Mouse (Mus musculus): Measurements from ENCODE around the gene Cacna2d3.

The Cacna2d3 gene

DNA sequence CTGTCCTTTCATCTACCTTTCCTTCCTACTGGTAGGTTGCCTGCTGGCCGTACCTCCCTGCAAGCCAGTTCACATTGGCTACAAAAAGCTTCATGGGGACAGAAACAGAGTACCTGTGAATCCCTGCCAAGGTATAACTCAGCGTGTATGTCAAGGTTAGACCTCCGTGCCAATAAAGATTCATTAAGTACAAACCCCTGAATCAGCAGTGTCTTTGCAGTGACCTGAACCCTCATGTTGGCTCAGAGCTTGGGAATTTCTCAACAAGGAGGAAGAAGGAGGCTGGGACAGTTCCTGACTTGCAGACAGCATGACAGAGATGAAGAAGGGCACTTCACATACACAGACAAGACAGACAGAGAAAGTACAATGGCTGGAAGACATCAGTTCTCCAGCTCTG is 225.1 kb downstream of the Cacna2d3 start:
- 91% methylated on average over 3 of the region's 3 CpGs for WGBS

DNA sequence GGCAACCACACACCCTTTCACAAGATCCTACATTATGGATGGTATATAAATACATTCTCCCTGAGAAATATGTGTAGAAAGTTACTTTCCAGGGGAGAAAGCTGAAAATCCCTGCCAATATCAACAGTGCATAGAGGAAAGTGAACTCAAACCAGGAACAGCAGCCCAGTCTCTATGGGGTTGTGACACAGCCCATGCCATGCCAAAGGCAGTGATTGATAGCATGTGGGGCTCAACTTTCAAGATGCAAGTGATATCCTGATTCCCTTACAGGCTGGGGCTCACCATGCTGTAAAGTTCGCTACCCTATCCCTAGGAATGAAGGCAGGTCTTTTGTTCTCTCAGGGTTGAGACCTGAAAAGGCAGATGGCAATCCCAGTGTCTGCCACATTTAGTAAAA is 229.9 kb downstream of the Cacna2d3 start:
- WGBS = 90% methylated on average over 1 of the region's 1 CpGs

DNA sequence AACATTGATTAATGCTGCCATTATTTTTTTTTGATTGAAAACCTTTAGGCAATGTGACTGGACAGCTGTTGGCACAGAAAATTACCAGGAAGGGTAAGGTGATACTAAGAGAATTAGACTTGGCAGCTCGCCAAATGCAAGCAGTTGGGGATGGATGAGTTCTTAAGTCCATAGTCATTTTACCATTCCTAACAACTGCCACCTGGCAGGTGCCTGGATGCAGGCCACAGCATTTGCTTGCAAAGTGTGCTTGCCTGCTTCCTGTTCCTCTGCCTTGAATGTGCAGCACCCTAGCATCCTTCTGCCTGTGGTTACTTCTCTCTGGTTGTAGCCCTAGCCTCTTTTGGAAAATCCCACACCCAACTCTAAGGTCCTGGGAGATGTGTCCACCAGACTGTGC is 236.2 kb downstream of the Cacna2d3 start:
- WGBS = 50% methylated on average over 1 of the region's 1 CpGs

DNA sequence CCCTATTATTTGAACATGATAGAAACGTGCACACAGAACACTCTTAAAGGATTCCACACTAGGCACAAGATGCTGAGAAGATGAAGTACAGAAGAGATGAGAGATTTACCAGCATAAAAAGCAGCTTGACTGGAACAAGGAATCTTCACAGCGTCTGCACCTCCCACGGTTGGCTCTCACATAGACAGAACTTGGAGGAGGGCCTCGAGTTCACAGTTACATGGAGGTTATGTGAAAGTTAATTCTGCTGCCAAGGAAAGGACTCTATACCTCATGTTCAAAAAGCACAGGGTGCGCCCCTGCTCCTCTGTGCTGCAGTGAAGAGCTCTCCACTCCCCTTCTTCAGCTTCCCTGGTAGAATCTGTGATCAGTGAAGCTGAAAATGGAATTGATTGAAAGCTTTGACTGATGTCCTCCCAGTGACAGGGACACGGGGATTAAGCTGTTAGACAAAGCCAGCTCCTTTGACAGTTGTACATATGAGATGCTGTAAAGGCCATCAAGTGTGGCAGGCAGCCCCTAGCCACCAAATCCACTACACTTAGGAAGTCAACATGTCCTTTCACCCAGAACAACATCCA is 243.2 kb downstream of the Cacna2d3 start:
- WGBS = 39% methylated on average over 6 of the region's 6 CpGs

DNA sequence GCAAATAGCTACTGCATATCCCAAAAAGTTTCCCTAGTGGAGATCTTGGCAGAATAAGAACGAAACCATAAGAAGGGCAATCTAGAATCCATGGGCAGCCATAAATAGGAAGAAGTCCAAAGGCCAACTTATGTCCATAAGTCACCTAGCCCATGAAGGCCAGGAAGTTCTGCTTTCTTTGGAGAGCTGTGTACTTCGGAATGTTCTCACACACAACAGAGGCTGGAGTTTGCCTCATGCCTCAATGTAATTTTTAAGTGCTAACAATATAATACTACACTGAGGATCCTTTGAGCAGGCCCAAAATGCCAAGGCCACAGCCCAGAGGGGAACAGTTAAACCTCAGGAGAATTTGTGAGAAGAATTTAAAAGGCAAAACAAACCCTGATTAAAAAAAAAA is 257.4 kb downstream of the Cacna2d3 start:
- WGBS = 90% methylated on average over 2 of the region's 2 CpGs

DNA sequence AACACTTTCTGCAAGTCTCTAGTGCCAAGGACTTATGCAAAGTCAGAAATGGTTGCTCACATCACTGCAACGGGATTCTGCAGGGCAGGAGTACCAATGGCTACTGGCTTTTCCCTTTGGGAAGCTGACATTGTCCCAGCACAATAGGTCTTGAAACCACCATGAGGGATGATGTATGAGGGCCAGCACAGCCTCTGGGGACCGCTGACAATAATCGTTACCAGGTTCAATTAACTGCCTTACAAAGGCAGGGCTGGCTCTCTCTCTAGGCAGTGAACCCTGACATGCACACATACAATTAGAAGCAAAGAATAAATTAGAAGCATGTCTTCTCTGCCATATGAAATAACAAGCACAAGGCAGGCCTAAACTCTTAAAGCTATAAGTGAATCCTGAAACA is 272.5 kb downstream of the Cacna2d3 start:
- 75% methylated on average over 3 of the region's 3 CpGs for WGBS

DNA sequence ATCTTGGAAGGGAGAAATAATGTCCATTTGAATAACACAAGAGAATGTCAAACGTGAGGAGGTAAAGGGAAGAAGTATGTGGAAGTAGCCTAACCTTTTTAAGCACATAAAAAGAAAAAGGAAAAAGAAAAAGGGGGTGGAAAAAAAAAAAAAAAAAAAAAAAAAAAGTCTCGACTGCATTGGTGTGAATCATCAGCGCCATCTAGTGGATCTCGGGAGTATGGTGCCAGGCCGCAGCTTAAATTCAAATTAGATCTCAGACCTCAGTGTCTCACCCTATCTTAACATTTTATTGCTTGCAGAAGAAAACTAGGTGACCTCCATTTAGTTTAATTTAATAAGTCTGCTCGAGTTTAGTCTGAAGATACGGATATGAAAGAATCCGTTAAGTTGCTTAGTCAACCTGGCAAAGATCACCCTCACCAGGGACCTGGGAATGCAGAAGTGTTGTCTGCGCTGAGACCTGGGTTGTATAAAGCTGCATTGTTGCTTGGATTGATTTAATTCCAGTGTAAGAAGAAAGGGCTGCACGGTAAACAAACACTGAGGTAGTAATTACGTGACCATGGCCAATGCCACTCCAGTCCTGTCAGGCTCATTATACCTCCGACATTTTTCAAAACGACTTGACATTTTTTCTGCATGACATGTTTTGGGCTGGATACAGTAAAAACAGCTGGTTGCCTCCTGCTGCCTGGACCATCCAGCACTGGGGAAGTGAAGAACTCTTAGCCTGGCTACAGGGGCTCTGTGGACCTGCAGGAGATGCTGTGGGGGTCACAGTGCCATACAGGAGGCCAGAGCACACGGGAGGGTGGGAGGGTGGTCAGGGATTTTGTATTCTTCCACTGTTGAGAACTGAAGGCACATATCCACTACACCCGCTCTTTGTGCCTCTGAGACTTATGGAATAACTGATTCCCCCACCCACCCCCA is 278.3 kb downstream of the Cacna2d3 start:
- WGBS = 25% methylated on average over 15 of the region's 15 CpGs

DNA sequence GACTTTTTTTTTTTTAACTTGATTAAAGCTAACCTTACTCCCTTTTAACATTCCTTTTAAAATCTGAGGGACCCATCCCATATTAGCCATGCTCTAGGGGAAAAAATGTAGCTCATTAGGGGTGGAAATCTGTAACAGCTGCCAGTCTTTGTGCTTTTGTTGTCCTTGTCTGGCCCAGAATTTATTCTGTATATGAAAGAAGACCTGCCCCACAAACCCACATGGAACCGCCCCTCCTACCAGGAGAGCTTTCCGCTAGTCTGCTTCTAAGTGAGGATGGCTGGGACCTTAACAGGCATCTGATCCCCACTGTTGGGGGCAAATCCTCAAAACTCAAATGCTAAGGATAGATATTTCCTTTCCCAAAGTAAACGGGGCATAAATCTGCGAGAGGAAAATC is 279.2 kb downstream of the Cacna2d3 start:
- 33% methylated on average over 4 of the region's 4 CpGs for WGBS

DNA sequence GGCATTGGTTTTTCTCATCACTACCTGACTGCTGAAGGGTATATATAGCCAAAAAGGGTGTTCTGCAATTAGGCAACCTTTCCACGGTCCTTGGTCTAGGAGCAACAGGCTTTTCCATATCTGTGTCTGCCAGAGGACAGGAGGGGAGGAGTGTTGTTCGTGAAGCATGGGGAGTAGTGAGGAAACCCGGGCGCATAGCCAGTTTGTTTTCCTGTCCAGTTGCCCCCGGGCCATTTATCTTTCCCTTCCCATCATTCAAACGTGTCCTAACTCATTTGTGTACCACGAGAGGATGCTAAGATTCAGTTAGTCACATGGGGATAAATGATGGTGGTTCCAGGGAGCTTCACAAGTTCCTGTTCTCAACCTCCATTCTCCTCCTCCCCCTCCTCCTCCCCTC is 283.0 kb downstream of the Cacna2d3 start:
- 62% methylated on average over 7 of the region's 7 CpGs for WGBS

DNA sequence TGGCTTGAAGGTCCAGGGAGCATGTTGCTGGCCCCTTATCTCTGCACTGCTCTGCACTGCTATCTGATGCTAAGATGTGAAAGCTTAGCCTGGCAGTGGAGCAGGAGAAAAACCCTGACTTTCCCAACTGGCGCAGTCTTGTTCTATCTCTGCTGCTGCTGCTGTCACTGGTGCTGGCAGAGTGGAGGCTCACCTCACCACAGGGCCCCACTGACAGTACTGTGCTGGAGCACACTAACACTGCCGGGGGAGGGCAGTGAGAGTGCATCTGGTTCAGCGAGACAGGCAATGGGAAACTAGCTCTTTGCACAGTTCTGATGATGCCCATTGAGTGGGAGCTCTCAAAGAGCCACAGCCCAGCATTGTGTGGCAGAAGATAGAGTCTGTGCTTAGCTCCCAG is 283.4 kb downstream of the Cacna2d3 start:
- 52% methylated on average over 3 of the region's 3 CpGs for WGBS

DNA sequence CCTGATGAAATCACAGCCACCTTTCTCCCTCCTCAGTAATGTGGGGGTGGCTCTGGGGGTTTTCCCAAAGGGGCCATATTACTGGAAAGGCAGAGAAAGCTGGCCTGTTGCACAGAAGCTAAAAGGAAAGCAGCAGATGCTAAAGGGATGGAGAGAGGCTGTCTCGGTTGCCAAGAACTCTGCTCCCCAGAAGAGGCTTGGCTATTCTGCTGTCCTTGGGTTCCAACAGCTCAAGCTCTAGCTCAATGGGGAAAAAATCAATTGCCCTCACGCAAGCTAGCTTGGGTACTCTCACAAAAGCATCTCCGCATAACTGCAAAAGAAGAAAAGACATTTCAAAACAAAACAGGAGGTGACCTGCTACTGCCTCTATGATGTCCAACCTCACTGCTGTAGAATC is 287.9 kb downstream of the Cacna2d3 start:
- WGBS = 84% methylated on average over 3 of the region's 3 CpGs

DNA sequence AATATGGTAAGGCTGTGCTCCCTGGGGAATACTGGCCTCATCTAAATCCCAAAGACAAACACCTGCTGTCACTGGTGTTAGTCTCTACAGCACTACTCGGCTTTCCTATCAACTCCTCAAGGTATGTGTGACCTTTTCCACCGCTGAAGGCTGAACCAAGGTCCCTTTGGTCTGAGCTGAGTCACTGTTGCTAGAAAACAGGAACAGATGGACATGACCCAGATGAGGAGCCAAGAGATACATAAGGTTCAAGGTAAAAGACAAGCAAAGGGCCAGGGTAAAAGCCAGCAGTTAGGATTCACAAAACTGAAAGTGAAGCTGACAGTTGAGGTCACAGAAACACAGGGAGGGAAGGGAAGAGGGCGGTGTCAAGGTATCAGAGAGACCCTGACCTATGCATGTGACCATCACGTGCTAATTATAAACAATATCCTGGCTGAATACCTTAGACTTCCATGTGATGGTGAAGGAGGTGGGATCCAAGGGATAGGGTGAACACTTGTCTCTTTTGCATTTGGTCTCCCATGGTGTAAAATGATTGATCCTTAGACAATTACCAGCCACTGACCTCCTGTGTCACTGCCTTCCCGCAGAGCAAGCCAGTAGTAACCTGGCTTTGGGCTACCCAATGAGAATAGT is 288.5 kb downstream of the Cacna2d3 start:
- whole genome bisulfite sequencing = 73% methylated on average over 5 of the region's 5 CpGs

DNA sequence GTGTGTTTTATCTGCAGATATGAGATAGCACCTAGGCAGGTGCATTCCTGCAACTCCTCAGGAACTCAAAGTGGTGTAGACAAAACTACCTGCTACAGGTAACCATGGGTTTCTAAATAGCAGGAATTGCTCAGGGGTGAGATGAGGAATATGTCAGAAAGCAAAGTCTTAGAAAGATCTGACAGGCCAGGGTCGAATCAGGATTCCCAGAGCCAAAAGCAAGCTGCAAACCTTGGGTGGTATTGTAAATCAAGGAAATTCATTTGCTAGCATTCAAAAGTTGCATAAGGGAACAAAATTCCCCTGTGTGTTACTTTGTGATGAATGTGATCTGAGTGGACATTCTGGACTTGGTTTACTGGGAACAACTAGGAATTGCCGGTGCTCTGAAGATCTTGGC is 291.9 kb downstream of the Cacna2d3 start:
- WGBS = 72% methylated on average over 2 of the region's 2 CpGs

DNA sequence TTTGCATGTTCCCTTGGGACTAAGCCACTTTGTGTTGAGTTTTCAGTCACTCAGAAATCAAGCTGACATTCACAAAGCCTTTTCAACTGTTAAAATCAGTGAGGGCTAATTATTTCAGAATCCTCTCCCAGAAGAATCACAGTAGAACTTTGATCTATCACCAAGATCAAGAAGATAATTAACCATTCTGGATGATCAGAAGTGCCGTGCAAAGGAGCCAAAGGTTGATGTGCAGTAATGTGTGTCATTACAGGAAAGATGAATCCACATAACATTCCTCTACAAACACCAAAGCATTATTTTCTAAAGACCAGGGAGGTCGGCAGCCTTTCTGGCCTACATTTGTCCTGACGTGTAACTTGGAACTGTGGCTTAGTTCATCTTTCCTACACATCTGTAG is 296.0 kb downstream of the Cacna2d3 start:
- WGBS = 70% methylated on average over 3 of the region's 3 CpGs

DNA sequence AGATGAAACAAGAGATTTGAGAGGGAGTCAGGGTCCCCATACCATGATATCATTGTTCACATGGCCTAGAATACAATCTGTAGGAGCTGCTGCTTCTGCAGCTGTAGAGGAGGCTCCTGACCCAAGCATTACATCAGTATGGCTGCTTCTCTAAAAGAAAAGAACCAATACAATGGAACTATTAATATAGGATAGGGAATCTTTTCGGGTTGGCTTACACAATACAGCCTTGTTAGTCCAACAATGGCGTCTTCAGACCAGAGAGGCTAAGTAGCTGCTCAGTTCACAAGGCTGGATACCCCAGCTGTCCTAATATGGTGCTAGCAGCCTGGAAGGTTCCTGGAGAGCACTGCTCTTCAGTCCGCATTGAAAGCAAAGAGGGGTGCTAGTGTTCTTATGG is 296.5 kb downstream of the Cacna2d3 start:
- WGBS = 74% methylated on average over 3 of the region's 3 CpGs

DNA sequence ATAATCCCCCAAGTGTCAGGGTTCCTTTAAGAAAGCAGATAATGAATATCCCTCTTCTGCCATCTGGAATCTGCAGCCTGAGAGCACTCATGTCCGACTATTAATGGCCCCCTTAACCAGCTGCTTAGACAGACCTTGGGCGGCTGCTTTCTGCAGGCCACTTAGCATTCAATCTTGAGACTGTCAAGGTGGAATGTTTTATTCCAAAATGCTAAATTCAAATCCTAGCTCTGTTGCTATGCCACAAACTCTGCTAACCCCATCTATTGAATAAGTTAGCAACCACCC is 315.8 kb downstream of the Cacna2d3 start:
- 71% methylated on average over 2 of the region's 2 CpGs for WGBS

DNA sequence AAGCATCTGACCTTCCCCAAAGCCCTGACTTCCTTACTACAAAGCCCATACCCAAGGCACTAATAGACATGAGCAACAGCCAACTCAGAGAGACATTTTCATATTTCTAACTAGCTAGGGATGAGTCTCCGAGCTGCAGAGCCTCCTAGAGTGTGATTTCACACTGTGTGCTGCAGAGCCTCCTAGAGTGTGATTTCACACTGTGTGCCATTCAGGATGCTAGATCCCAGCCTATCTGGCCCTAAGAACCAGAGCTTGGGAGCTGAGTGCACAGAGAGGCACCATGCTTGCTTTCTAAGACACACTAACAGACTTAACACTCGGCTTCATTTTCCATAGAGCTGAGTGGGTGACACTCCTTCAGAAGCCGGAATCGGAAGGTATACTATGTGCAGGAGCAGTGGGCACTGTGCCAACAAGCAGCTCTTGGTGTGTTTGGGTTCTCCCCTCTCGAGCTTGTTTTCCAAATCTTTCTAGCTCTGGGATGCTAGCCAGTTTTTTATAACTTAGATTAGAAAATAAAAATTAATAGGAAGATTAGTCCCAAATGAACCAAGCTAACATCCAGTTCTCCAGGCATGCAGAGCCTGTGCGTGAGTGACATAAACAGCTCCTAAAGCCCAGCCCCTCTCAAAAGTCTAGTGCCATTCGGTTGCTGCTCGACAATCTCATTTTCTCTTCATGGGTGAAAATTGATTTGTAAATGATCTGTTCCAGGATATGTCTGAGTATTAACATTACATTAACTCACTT is 316.4 kb downstream of the Cacna2d3 start:
- WGBS = 48% methylated on average over 8 of the region's 8 CpGs

DNA sequence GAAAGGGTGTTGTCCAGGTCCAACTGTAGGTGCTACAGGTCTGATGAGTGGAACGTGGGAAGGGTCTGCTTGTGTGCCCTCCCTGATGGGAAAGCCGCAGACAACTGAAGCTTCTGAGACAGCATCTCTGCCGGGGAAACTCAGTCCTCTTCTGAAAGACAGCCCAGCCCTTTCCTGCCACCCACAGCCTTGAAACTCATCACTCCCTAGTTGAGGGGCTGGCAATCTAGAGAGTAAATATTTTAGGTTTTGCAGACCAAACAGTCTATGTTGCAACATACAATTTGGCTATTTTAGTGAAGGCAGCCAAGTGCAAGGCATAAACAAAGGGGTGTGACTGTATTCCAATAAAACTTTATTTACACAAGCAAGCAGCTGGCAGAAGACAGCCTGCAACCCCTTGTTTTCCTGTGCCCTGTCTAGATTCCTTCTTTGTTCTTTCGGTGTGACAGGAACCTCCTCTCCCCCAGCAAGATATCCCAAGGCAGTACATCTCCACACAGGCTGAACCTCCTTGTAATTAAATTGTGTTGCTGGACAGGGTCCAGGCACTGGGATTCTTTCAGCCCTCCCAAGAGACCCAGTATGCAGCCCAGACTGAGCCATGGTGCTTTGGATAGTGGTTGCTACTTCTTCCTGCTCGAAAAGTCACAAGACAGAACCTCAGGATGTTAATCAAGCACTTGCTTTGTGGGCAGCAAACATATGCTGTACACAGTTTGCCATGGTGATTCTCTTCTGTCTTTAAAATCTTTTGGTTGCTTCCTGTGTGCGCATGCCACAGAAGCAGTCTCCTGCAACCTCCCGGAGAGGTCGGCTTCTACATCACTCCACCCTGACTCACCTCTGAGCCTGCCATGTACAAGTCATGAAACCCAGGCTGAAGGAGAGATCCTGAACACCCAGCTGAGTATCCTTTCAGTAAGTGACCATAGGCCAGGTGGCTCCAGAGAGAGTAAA is 317.5 kb downstream of the Cacna2d3 start:
- WGBS = 62% methylated on average over 8 of the region's 8 CpGs

DNA sequence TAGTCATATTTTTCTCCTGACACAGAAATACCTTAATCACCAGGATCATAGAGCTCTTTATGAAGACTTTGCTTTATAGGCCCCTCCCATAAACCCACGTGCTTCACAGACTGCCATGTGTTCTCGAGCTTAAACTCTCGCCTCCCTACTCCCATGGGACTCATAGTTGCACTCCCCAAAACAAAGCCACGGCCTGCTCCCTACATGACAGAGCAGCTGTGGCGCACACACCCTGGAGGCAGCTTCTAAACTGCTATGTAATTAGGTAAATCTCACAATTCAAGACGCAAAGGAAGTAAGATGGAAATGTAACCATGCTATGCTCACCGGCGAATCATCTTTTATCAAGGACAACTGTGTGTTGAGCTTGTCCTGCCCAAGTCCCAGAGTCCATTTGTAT is 319.2 kb downstream of the Cacna2d3 start:
- 71% methylated on average over 8 of the region's 8 CpGs for WGBS

DNA sequence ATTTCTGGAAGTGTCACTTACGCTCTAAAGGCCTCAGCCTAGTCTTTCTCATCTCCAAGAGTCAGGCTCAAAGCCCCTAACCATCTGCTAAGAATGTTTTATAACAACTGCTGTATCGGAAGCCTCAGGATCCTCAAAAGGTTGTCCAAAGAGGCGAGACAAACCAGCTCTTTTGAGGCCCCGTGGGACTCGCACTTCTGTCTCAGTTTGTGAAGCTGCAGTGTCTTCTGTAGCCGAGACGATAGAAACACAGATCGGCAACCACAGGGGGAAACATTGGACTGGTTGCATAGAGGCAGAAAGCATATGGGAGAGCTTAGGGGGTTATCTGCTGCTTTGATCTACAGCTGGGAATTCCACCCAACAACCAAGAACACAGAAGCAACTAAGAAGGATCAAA is 327.9 kb downstream of the Cacna2d3 start:
- 84% methylated on average over 8 of the region's 8 CpGs for WGBS

DNA sequence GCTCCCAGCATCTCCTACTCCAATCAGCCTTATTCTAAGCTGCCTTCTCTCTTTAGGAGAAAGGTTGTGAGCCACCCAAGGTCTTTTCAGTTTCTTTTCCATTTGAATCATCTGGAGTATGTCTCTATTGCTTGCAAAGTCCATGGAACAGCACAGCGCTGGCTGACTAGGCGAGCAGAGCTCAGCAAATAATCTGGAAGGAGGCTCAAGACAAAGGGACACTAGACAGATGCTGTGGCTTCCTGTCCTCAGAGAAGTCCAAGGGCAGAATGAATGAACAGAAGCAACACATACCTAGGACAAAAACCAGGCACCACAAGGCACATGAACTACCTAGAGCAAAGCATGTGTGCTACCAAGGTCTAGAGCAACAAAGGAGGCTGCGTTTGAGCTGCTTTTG is 328.8 kb downstream of the Cacna2d3 start:
- 93% methylated on average over 3 of the region's 3 CpGs for WGBS

All from cerebral cortex, adult 2 months (tissue).